Mouse (Mus musculus) embryonic stem cell, embryonic (primary cell): ENCODE results near the gene Mex3a.

Source experiments
- CTCF ChIA-PET, 4 experiments: fragments of 300-600 bp in 2 of 4; fragments of 350-600 bp in 2 of 4; sonication (Branson Sonifier 250); formaldehyde crosslinking; loops; one replicate each; lab custom pipeline; 2022; ENCODE audit warnings: inconsistent platforms in 2 of 4; lab: Charles Lee
- POLR2A ChIA-PET, 4 experiments: fragments of 300-600 bp in 2 of 4; fragments of 350-600 bp in 2 of 4; sonication (Branson Sonifier 250); formaldehyde crosslinking; loops; one replicate each; lab custom pipeline; 2022; ENCODE audit warnings: antibody characterized with exemption in 4 of 4, inconsistent platforms in 1 of 4; lab: Charles Lee

Gene Mex3a

GRCm38 (mm10) chr3:88553525-88553879, 21.3 kb downstream of the Mex3a start, which contains the start of gene Ubqln4:
Ubqln4 (plus strand) TSS chr3:88553758.
- ChIA-PET POLR2A (interaction anchor here (0.7 to 69.6 kb wide), 41 partner anchors 1 to 470 kb away, joined by 3 to 2954 read pairs (median 5); partner anchors contain the start of genes Mex3a (in 4 of the 4), Ssr2 (in 4 of the 4), Cct3 (in 1 of the 4) and Lamtor2 (in 1 of the 4)), CTCF (interaction anchor here in 3 of 4 experiments (0.6 to 2.5 kb wide), 24 partner anchors 9 to 146 kb away, joined by 3 to 12 read pairs (median 5); no protein-coding TSS in a partner anchor)

DNA sequence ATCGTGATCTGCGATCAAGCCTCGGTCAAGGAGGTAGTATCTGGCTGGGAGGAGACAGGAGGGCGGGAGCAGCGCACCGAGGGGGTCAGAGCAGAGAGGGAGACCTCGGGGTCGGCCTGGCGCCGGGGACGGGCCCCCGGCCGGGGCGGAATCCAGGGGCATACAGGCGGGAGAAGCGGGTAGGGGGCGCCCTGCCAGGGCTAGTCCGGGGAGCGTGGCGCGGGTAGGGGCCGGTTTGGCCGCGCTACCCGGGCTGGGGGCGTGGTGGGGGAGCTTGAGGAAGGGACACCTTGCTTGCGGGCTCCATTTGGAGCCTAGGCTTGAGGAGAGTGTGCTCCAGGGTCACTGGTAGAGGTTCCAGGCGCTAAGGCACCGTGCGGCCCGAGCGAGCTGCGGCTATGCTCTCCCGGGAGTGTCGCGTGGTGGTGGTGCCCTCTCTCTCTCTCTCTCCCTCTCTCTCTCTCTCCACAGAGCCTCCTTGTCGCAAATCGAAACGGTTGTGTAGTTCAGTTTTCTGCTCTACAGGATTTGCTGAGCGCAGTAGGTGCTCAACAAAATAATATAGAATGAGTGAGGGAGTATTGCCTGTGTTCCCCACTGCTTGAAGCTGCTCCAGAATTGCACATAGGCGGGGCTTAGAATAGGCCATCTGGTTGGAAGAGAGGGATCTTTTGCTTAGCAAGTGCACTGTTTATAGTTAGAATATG, 21.8 kb downstream of the Mex3a start:
- CTCF ChIA-PET = interaction anchor here in 3 of 4 experiments (0.6 to 2.5 kb wide), 21 partner anchors 9 to 158 kb away, joined by 3 to 12 read pairs (median 5); partner anchors contain the start of genes Mex3a (in 1 of the 3) and Ssr2 (in 1 of the 3)
- POLR2A ChIA-PET = interaction anchor here (0.6 to 69.6 kb wide), 58 partner anchors 1 to 966 kb away, joined by 3 to 2954 read pairs (median 4); partner anchors contain the start of genes Mex3a (in 4 of the 4), Ssr2 (in 4 of the 4), Cct3 (in 2 of the 4) and Pmf1 (in 2 of the 4)

GRCm38 (mm10) chr3:88555069-88555605, 22.9 kb downstream of the Mex3a start:
- CTCF ChIA-PET = interaction anchor here in 3 of 4 experiments (0.6 to 1.9 kb wide), 8 partner anchors 11 to 258 kb away, joined by 3 to 7 read pairs (median 4); partner anchors contain the start of genes Cct3 (in 1 of the 3), Ssr2 (in 1 of the 3) and Tsacc (in 1 of the 3)
- POLR2A ChIA-PET = interaction anchor here (0.6 to 69.6 kb wide), 32 partner anchors 1 to 258 kb away, joined by 3 to 2954 read pairs (median 5); partner anchors contain the start of genes Ssr2 (in 4 of the 4), Mex3a (in 3 of the 4), Smg5 (in 2 of the 4) and Tmem79 (in 2 of the 4)

DNA sequence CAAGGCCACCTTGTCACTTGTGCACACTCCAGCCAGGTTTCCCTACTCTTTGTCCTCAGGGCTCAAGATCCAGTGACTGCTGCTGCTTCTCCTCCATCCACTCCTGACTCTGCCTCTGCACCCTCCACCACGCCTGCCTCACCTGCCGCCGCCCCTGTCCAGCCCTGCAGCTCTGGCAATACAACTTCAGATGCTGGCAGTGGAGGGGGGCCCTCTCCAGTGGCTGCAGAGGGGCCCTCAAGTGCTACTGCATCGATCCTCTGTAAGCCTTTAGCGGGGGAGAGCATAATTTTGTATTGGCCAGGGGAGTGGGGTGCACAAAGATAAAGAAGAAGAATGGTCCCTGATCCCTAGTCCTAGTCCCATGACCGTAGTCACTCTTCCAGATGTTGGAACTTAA, 23.5 kb downstream of the Mex3a start:
- POLR2A ChIA-PET = interaction anchor here (0.6 to 69.6 kb wide), 20 partner anchors 1 to 162 kb away, joined by 3 to 2954 read pairs (median 4); partner anchors contain the start of genes Mex3a (in 3 of the 4), Ssr2 (in 3 of the 4), Lamtor2 (in 1 of the 4) and Rab25 (in 1 of the 4)
- CTCF ChIA-PET = no interaction called here

- CTCF ChIA-PET = interaction anchor here in 1 of 4 experiments (0.6 to 1.2 kb wide), 2 partner anchors 53 to 587 kb away, joined by 3 to 9 read pairs; no protein-coding TSS in a partner anchor
- POLR2A ChIA-PET = interaction anchor here (0.5 to 69.6 kb wide), 17 partner anchors 2 to 208 kb away, joined by 3 to 2954 read pairs (median 3); partner anchors contain the start of genes Ssr2 (in 3 of the 4), Lamtor2 (in 1 of the 4), Mex3a (in 1 of the 4) and Rab25 (in 1 of the 4)
Observed at GRCm38 (mm10) chr3:88556616-88557015, 24.4 kb downstream of the Mex3a start.

GRCm38 (mm10) chr3:88559596-88559995, 27.4 kb downstream of the Mex3a start:
- CTCF ChIA-PET = interaction anchor here in 1 of 4 experiments (1.0 kb wide), 1 partner anchor 31 kb away, joined by 3 read pairs; no protein-coding TSS in a partner anchor
- POLR2A ChIA-PET = interaction anchor here in 3 of 4 experiments (1.9 to 69.6 kb wide), 6 partner anchors 5 to 29 kb away, joined by 7 to 2954 read pairs (median 564); partner anchors contain the start of genes Ssr2 (in 3 of the 3), Lamtor2 (in 1 of the 3), Mex3a (in 1 of the 3) and Rab25 (in 1 of the 3)

- ChIA-PET CTCF (interaction anchor here in 3 of 4 experiments (0.7 to 2.2 kb wide), 7 partner anchors 9 to 29 kb away, joined by 3 to 7 read pairs (median 4); partner anchors contain the start of genes Lamtor2 (in 1 of the 3) and Ssr2 (in 1 of the 3)), POLR2A (interaction anchor here (0.6 to 69.6 kb wide), 25 partner anchors 5 to 226 kb away, joined by 3 to 2954 read pairs (median 8); partner anchors contain the start of genes Lamtor2 (in 3 of the 4), Ssr2 (in 3 of the 4), Ubqln4 (in 3 of the 4) and Rab25 (in 2 of the 4))
Observed at GRCm38 (mm10) chr3:88561989-88562388, 29.8 kb downstream of the Mex3a start.

DNA sequence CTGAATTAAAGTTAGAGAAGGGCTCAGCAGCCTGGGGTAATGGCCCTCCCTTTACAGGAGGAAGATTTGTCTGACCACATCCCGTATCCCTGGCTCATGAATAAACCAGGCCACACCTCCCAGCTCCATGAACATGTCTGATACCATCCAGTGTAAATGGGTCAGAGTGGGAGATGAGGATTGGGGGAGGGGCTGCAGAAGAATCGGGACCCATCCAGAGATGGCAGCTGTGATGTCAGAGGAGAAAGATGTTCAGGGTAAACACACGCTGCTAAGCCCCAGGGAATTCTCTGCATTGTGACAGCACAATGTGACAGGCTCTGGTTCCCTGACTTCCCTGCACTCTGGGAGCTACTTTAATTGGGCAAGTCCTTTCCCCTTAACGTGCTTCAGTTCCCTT, 31.2 kb downstream of the Mex3a start:
- ChIA-PET CTCF (interaction anchor here in 2 of 4 experiments (0.5 to 2.2 kb wide), 8 partner anchors 10 to 322 kb away, joined by 3 to 7 read pairs (median 5); partner anchors contain the start of gene Ubqln4 (in 1 of the 2)), POLR2A (interaction anchor here (0.5 to 69.6 kb wide), 22 partner anchors 6 to 426 kb away, joined by 3 to 2954 read pairs (median 8); partner anchors contain the start of genes Lamtor2 (in 3 of the 4), Ssr2 (in 3 of the 4), Ubqln4 (in 3 of the 4) and Rab25 (in 2 of the 4))

- ChIA-PET CTCF (interaction anchor here in 1 of 4 experiments (1.1 to 1.2 kb wide), 2 partner anchors 10 to 29 kb away, joined by 5 read pairs; partner anchors contain the start of gene Ubqln4), POLR2A (interaction anchor here (0.8 to 69.6 kb wide), 20 partner anchors 6 to 425 kb away, joined by 3 to 2954 read pairs (median 6); partner anchors contain the start of genes Lamtor2 (in 3 of the 4), Ssr2 (in 3 of the 4), Ubqln4 (in 3 of the 4) and Rab25 (in 2 of the 4))
Observed at GRCm38 (mm10) chr3:88563966-88564365, 31.8 kb downstream of the Mex3a start.

DNA sequence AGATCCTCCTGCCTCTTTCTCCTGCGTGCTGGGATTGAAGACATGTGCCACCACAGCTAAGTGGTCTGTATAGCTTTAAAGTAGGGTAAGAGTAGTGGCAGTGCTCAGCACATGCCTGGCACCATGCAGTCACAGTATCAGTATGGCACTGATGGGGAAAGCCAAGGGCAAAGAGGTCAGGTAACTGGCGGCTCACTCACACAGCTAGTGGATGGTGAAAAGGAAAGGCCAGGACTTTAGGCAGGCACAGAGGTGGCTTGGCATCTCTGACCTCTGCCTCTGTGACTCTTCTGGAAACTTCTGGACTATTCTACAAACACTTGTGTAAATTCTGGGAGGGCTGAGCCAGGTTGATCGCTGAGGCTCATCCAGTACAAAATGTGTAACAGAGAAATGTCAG, 33.9 kb downstream of the Mex3a start:
- POLR2A ChIA-PET = interaction anchor here in 3 of 4 experiments (1.0 to 69.6 kb wide), 13 partner anchors 4 to 232 kb away, joined by 3 to 2954 read pairs (median 7); partner anchors contain the start of genes Lamtor2 (in 3 of the 3), Ssr2 (in 3 of the 3), Ubqln4 (in 3 of the 3) and Mex3a (in 1 of the 3)
- CTCF ChIA-PET = interaction anchor here in 1 of 4 experiments (1.1 kb wide), 1 partner anchor 12 kb away, joined by 6 read pairs; the partner anchor contains the start of gene Ubqln4

DNA sequence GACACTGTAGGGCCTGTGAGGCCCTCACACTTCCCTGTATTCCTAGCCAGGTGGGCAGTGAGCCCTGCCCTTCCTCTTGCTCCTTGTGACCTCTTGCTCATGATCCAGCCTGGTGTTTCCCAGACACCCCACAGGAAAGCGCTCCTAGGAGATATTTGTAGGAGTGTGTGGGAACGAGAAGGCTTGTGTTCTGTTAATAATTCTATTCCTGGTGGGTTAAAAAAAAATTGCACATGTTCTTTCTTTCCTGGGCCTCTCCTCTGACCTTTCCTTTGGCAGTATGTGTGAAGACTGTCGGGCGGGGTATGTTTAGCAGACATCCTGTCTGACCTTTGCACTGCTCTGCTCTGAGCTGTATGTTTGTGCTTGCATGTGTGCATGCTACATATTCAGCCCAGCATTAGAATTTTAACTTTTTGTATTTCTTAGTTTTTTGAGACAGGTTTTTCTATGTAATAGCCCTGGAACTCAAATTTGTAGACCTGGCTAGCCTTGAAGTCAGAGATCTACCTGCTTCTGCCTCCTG, 34.4 kb downstream of the Mex3a start:
- CTCF ChIA-PET = interaction anchor here in 1 of 4 experiments (1.1 kb wide), 1 partner anchor 12 kb away, joined by 6 read pairs; the partner anchor contains the start of gene Ubqln4
- POLR2A ChIA-PET = interaction anchor here in 3 of 4 experiments (0.5 to 69.6 kb wide), 16 partner anchors 3 to 681 kb away, joined by 3 to 2954 read pairs (median 5); partner anchors contain the start of genes Lamtor2 (in 3 of the 3), Ssr2 (in 3 of the 3), Ubqln4 (in 3 of the 3) and Mex3a (in 1 of the 3)

GRCm38 (mm10) chr3:88567892-88568291, 35.7 kb downstream of the Mex3a start:
- ChIA-PET CTCF (interaction anchor here in 3 of 4 experiments (0.7 to 1.1 kb wide), 7 partner anchors 10 to 84 kb away, joined by 3 to 7 read pairs (median 3); no protein-coding TSS in a partner anchor), POLR2A (interaction anchor here (0.6 to 69.6 kb wide), 29 partner anchors 2 to 362 kb away, joined by 3 to 2954 read pairs (median 7); partner anchors contain the start of genes Lamtor2 (in 3 of the 4), Ubqln4 (in 3 of the 4), Arhgef2 (in 2 of the 4) and Mex3a (in 2 of the 4))

DNA sequence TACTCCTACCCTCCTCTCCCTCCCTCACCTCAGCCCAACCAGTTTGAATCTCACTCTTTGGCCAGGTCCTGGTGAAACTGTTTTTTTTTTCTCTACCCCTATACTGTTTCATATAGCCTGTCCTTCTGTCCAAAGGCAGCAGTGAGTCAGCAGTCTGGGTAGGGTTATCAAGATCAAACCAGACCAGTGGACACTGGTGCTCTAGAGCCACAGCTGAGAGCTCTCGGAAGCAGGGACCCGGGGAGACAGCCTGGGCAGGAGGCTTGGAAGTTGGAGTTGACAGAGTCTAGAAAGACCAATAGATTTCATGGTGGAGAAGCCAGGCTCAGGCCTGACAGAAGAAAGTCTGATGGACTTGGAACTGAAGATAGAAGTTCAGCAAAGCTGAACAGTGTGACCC, 36.4 kb downstream of the Mex3a start:
- ChIA-PET CTCF (interaction anchor here in 3 of 4 experiments (0.7 to 2.8 kb wide), 8 partner anchors 10 to 85 kb away, joined by 3 to 12 read pairs (median 3); partner anchors contain the start of genes Lamtor2 (in 1 of the 3) and Ubqln4 (in 1 of the 3)), POLR2A (interaction anchor here (0.7 to 69.6 kb wide), 39 partner anchors 1 to 233 kb away, joined by 3 to 2954 read pairs (median 8); partner anchors contain the start of genes Lamtor2 (in 3 of the 4), Mex3a (in 3 of the 4), Rab25 (in 3 of the 4) and Ubqln4 (in 3 of the 4))

GRCm38 (mm10) chr3:88569093-88569492, 36.9 kb downstream of the Mex3a start:
- ChIA-PET CTCF (interaction anchor here in 1 of 4 experiments (2.8 kb wide), 1 partner anchor 15 kb away, joined by 12 read pairs; the partner anchor contains the start of genes Lamtor2 and Ubqln4), POLR2A (interaction anchor here in 3 of 4 experiments (0.6 to 69.6 kb wide), 43 partner anchors 1 to 535 kb away, joined by 3 to 2954 read pairs (median 10); partner anchors contain the start of genes Lamtor2 (in 3 of the 3), Mex3a (in 3 of the 3), Rab25 (in 3 of the 3) and Ubqln4 (in 3 of the 3))

DNA sequence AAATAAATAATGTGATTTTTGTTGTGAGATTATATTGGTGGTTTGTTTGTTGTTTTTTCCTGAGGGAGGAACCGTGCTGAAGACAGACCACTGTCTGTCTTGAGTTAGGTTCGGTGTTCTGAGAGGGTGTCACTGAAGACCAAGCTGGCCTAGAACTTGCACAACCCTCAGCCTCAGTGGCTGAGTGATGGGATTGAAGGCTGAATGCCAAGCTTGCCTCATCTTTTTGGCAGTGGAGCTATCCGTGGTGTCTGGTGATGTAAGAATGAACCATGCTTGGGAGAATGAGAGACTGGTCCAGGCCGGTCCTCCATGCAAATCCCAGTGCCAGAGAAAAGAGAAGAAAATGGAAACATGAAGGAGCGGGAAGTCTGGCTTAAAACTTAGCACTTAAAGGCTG, 37.5 kb downstream of the Mex3a start:
- POLR2A ChIA-PET = interaction anchor here (0.6 to 69.6 kb wide), 66 partner anchors 0 to 534 kb away, joined by 3 to 2954 read pairs (median 6); partner anchors contain the start of genes Lamtor2 (in 3 of the 4), Mex3a (in 3 of the 4), Pmf1 (in 3 of the 4) and Ubqln4 (in 3 of the 4)
- CTCF ChIA-PET = interaction anchor here in 2 of 4 experiments (1.4 to 2.8 kb wide), 3 partner anchors 16 to 25 kb away, joined by 3 to 12 read pairs (median 6); partner anchors contain the start of genes Ubqln4 (in 2 of the 2) and Lamtor2 (in 1 of the 2)
